ENCODE assay signal across 9 mouse cellular contexts in the genomic region with DNA sequence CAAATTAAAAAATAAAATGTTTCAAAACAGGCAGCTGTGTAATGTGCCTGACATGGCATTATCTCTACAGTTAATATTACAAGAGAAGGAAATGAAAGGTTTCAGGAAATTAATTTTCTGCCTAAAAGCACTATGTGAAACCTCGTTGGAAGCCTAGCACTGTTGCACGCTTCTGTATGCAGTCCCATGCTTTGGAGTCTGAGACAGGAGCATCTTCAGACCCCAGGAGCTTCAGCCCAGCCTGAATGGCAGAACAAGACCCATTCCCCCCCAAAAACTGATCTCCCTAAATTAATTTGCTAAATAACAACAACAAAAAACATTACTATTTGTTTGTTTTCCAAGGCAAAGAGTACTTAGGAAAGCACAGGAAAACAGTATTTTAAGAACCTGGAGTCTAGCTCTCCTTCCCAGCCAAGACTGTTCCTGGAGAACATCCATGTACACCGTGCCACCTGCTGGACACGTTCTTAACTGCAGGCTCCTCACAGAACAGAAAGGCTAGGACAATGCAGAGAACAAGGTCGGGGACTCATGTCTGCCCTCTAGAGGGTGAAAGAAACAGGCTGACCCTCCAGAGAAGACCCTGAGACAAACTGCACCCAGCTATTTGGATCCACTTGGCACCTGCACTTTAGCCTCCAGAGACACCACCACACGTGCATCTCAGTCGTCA. TPM values are rescaled to one million over a fixed set of nuclear protein-coding genes. Genes with fewer than 3 reads are reported as not detected.
DNase-seq lines count a peak whose midpoint lies in the region; ATAC-seq and TF ChIP-seq lines count a peak whose summit lies in the region.
"Not testable (repeated sequence)": the region's sequence is repeated elsewhere in the genome, so short reads cannot be mapped to it uniquely, and the experiment has no call there.
"Had no signal": no experiment of that assay in that cellular context is flagged by ENCODE, and none has a peak within 500 bp of the region (broad histone marks: within the 10 kb centered on the region; RNA-seq: fewer than 3 reads in every experiment).

No protein-coding gene starts in this region.

- 19% methylated on average over 7 of the region's 7 CpGs for WGBS in forebrain, embryonic 13.5 days
- WGBS in large intestine, adult 2 months: 17% methylated on average over 7 of the region's 7 CpGs
- WGBS in liver, postnatal 0 days (ENCODE audit: insufficient replicate concordance): 23% methylated on average over 6 of the region's 7 CpGs
- WGBS in neural tube, embryonic 15.5 days: 18% methylated on average over 7 of the region's 7 CpGs

- TF ChIP-seq POLR2A in CH12.LX (IDR thresholded peaks at IDR 0.05; ENCODE audit: low read depth, low read length): not testable (repeated sequence)

- not testable (repeated sequence) for H3K9me3 ChIP-seq in CH12.LX (replicated peaks; ENCODE audit: low read length); forebrain, embryonic 13.5 days (replicated peaks); liver, postnatal 0 days (ENCODE audit: low read length); neural tube, embryonic 15.5 days (replicated peaks)

- dilution Hi-C loops in CH12.LX (cut with MboI; ENCODE audit: extremely low pct_ligation_motif_present, extremely low pct_unique_long_range_greater_than_20kb, low sequenced_read_pairs): not testable (repeated sequence)

- peak; percentile 88 for ATAC-seq in forebrain, embryonic 13.5 days
- not testable (repeated sequence) for ATAC-seq in liver, postnatal 0 days
- ATAC-seq in neural tube, embryonic 15.5 days (ENCODE audit: low FRiP score): peak; percentile 89

- TF ChIP-seq CTCF in CH12.LX (conservative IDR thresholded peaks at IDR 0.05 in 1 of 2, IDR thresholded peaks at IDR 0.05 in 1 of 2; ENCODE audit: low read depth in 2 of 2, low read length in 2 of 2): peak; percentile 18 to 80; a peak in 3 of 4 replicates
- TF ChIP-seq CTCF in liver, postnatal 0 days (IDR thresholded peaks at IDR 0.05; ENCODE audit: low read depth): peak; percentile 71

- not testable (repeated sequence) for H3K36me3 ChIP-seq in CH12.LX (replicated peaks in 1 of 2; ENCODE audit: control insufficient read depth in 1 of 2, insufficient read depth in 1 of 2, low read length in 1 of 2); forebrain, embryonic 13.5 days (ENCODE audit: poor library complexity, severe bottlenecking); liver, postnatal 0 days (replicated peaks; ENCODE audit: insufficient read depth, low read length); neural tube, embryonic 15.5 days

- H3K27me3 ChIP-seq in CH12.LX (replicated peaks); forebrain, embryonic 13.5 days; liver, postnatal 0 days (ENCODE audit: insufficient read depth, low read length); neural tube, embryonic 15.5 days (replicated peaks): not testable (repeated sequence)

- TF ChIP-seq RAD21 in CH12.LX (IDR thresholded peaks at IDR 0.05; ENCODE audit: low read depth, low read length): peak; percentile 45

- H3K79me2 ChIP-seq in CH12.LX (replicated peaks; ENCODE audit: control insufficient read depth, extremely low read depth, insufficient read depth, poor library complexity, severe bottlenecking): not testable (repeated sequence)

- in situ Hi-C loops in CH12.LX (cut with MboI; ENCODE audit: low pct_ligation_motif_present, low pct_unique_long_range_greater_than_20kb, low sequenced_read_pairs): not testable (repeated sequence)

- not testable (repeated sequence) for H3K4me3 ChIP-seq in CH12.LX (replicated peaks in 1 of 3; ENCODE audit: low read depth in 2 of 3, low read length in 2 of 3, poor library complexity in 1 of 3); forebrain, embryonic 13.5 days; liver, postnatal 0 days (ENCODE audit: low read depth, low read length); neural tube, embryonic 15.5 days (replicated peaks)

- not testable (repeated sequence) for H3K4me2 ChIP-seq in CH12.LX (ENCODE audit: insufficient read depth, low read depth, poor library complexity, severe bottlenecking); forebrain, embryonic 13.5 days; liver, postnatal 0 days (ENCODE audit: low read depth, low read length); neural tube, embryonic 15.5 days

- H3K9ac ChIP-seq in CH12.LX (ENCODE audit: insufficient read depth, low read depth); forebrain, embryonic 13.5 days; liver, postnatal 0 days (replicated peaks); neural tube, embryonic 15.5 days (replicated peaks): not testable (repeated sequence)

- peak; percentile 69 for DNase-seq in CH12.LX (ENCODE audit: extremely low read depth)
- peak; percentile 7 for DNase-seq in c-Kit-positive CD71-positive TER-119-negative erythroid progenitor cells, embryonic 14.5 days (ENCODE audit: low read depth)
- DNase-seq in heart, postnatal 25 days (ENCODE audit: low spot score): peak; percentile 24
- peak; percentile 21 for DNase-seq in large intestine, adult 2 months (ENCODE audit: low read depth, low spot score)
- DNase-seq in liver, postnatal 0 days: peak; percentile 61
- DNase-seq in thymus, adult 18-20 months: peak; percentile 18 to 41

- intact Hi-C loops in heart, postnatal 25 days (cut with DNase I): not testable (repeated sequence)

- H3K27ac ChIP-seq in CH12.LX (ENCODE audit: insufficient read depth, low read depth); forebrain, embryonic 13.5 days; liver, postnatal 0 days (ENCODE audit: low read depth); neural tube, embryonic 15.5 days (replicated peaks): not testable (repeated sequence)

- TF ChIP-seq EP300 in CH12.LX (IDR thresholded peaks at IDR 0.05; ENCODE audit: low read length); liver, postnatal 0 days (IDR thresholded peaks at IDR 0.05; ENCODE audit: low read depth): not testable (repeated sequence)

- not testable (repeated sequence) for H3K4me1 ChIP-seq in CH12.LX (ENCODE audit: control insufficient read depth in 1 of 2, insufficient read depth in 2 of 2); forebrain, embryonic 13.5 days; liver, postnatal 0 days (ENCODE audit: insufficient read depth); neural tube, embryonic 15.5 days

TF ChIP-seq in CH12.LX, 34 proteins besides CTCF, POLR2A, EP300 and RAD21:
- TF ChIP-seq SMC3 (IDR thresholded peaks at IDR 0.05; ENCODE audit: low read depth, low read length): peak; percentile 52

RNA-seq across cellular contexts. Expression of gene Fthl17b, which starts 14.5 kb away (rescaled TPM):
- not detected in 2 replicates for total RNA-seq in CH12.LX (2012; rRNA removed)
- total RNA-seq in CH12.LX (2014; rRNA removed): not detected in 2 replicates
- polyA plus RNA-seq in CH12.LX (2012; ENCODE audit: insufficient read length, low read depth): not detected in 2 replicates
- not detected in 2 replicates for polyA plus RNA-seq in forebrain, embryonic 13.5 days (2015; fragmentation: Nextera tagmentation; extraction: Ambion mirVana)
- not detected for total RNA-seq in heart, postnatal 25 days (2021)
- not detected in 2 replicates for polyA plus RNA-seq in large intestine, adult 2 months (2012; rRNA removed)
- not detected in 2 replicates for polyA plus RNA-seq in liver, postnatal 0 days (2015; fragmentation: Nextera tagmentation; extraction: Ambion mirVana)
- polyA plus RNA-seq in neural tube, embryonic 15.5 days (2015; fragmentation: Nextera tagmentation; extraction: Ambion mirVana): not detected in 2 replicates
- polyA plus RNA-seq: liver, embryonic 16.5 days had no signal

RNA-seq across cellular contexts. Expression of gene Fthl17c, which starts 28.1 kb away (rescaled TPM):
- total RNA-seq in CH12.LX (2012; rRNA removed): not detected in 2 replicates
- total RNA-seq in CH12.LX (2014; rRNA removed): not detected in 2 replicates
- not detected in 2 replicates for polyA plus RNA-seq in CH12.LX (2012; ENCODE audit: insufficient read length, low read depth)
- not detected in 2 replicates for polyA plus RNA-seq in forebrain, embryonic 13.5 days (2015; fragmentation: Nextera tagmentation; extraction: Ambion mirVana)
- not detected for total RNA-seq in heart, postnatal 25 days (2021)
- polyA plus RNA-seq in large intestine, adult 2 months (2012; rRNA removed): not detected in 2 replicates
- not detected in 2 replicates for polyA plus RNA-seq in liver, postnatal 0 days (2015; fragmentation: Nextera tagmentation; extraction: Ambion mirVana)
- polyA plus RNA-seq in neural tube, embryonic 15.5 days (2015; fragmentation: Nextera tagmentation; extraction: Ambion mirVana): not detected in 2 replicates
- polyA plus RNA-seq: liver, embryonic 16.5 days had no signal

RNA-seq across cellular contexts. Expression of gene Fthl17d, which starts 38.3 kb away (rescaled TPM):
- total RNA-seq in CH12.LX (2012; rRNA removed) (0.21 TPM in 1 of 2 replicates, not detected in the other), CH12.LX (2014; rRNA removed) (not detected in 2 replicates)
- not detected in 2 replicates for polyA plus RNA-seq in CH12.LX (2012; ENCODE audit: insufficient read length, low read depth)
- polyA plus RNA-seq in forebrain, embryonic 13.5 days (2015; fragmentation: Nextera tagmentation; extraction: Ambion mirVana): not detected in 2 replicates
- total RNA-seq in heart, postnatal 25 days (2021): not detected
- not detected in 2 replicates for polyA plus RNA-seq in large intestine, adult 2 months (2012; rRNA removed)
- not detected in 2 replicates for polyA plus RNA-seq in liver, postnatal 0 days (2015; fragmentation: Nextera tagmentation; extraction: Ambion mirVana)
- polyA plus RNA-seq in neural tube, embryonic 15.5 days (2015; fragmentation: Nextera tagmentation; extraction: Ambion mirVana): not detected in 2 replicates
- polyA plus RNA-seq: liver, embryonic 16.5 days had no signal

RNA-seq across cellular contexts. Expression of gene B630019K06Rik, which starts 56.1 kb away (rescaled TPM):
- total RNA-seq in CH12.LX (2012; rRNA removed): not detected in 2 replicates
- total RNA-seq in CH12.LX (2014; rRNA removed): 0.08 TPM in 1 of 2 replicates, not detected in the other
- 0.11 TPM in 1 of 2 replicates, not detected in the other for polyA plus RNA-seq in CH12.LX (2012; ENCODE audit: insufficient read length, low read depth)
- polyA plus RNA-seq in forebrain, embryonic 13.5 days (2015; fragmentation: Nextera tagmentation; extraction: Ambion mirVana): 8.0 and 9.0 TPM in 2 replicates
- total RNA-seq in heart, postnatal 25 days (2021): under 1 TPM; 0.81 to 0.83 TPM
- 0.36 and 0.47 TPM in 2 replicates for polyA plus RNA-seq in large intestine, adult 2 months (2012; rRNA removed)
- polyA plus RNA-seq in liver, postnatal 0 days (2015; fragmentation: Nextera tagmentation; extraction: Ambion mirVana): 0.18 and 0.39 TPM in 2 replicates
- polyA plus RNA-seq in neural tube, embryonic 15.5 days (2015; fragmentation: Nextera tagmentation; extraction: Ambion mirVana): 26.4 and 28.3 TPM in 2 replicates

Comparison
In these comparisons a context has a peak if more than half of its experiments do, and no peak if none do; other contexts are left out.
1. DNase-seq: peak in every context shown above with its lines; median percentile 69 in CH12.LX; 61 in liver, postnatal 0 days; 30 in thymus, adult 18-20 months; 24 in heart, postnatal 25 days; 21 in large intestine, adult 2 months; 7 in c-Kit-positive CD71-positive TER-119-negative erythroid progenitor cells, embryonic 14.5 days.